Mouse (Mus musculus): ENCODE data around the gene Sgk1. TPM values are rescaled to one million over a fixed set of nuclear protein-coding genes. Genes with fewer than 3 reads are reported as not detected.

The Sgk1 gene
- polyA plus RNA-seq, 1 experiment, result 40.4 TPM

DNA sequence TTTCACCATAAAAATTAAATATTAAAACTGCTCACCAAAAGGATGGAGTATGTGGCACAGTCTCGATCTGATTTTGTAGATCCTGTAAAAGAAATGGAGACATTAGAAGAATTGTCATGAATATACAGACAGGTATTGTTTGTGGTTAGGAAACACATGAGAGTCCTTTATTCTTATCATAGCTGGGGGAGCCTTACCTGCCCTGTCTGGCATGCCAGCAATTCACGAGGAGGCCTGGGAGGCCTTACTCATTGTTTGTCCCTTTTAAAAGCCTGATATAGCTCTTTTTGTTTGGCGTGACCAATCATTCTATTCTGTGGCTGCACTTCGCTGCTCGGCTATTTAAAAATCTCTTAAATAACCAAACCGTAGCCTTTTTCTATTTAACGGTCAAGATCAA, 37.6 kb upstream of the Sgk1 start:
- Histone ChIP-seq H3K4me1 (ENCODE audit: control insufficient read depth, insufficient read depth, low read length) (no peaks in the 10 kb centered on the region; the same call in 1 of the 2 replicates), H3K27me3 (ENCODE audit: control insufficient read depth, insufficient read depth, low read length) (no peaks in the 10 kb centered on the region), H3K4me3 (replicated peaks; ENCODE audit: insufficient read depth, low read depth, low read length) (no peak overlapping the region), H3K27ac (ENCODE audit: insufficient read depth, low read length) (no peak overlapping the region)
- 57% methylated on average over 7 of the region's 7 CpGs for WGBS
- no peak for TF ChIP-seq POLR2A (IDR thresholded peaks at IDR 0.05; ENCODE audit: borderline replicate concordance, insufficient read depth, low read length)
- no peak for TF ChIP-seq CTCF (IDR thresholded peaks at IDR 0.05; ENCODE audit: borderline replicate concordance, insufficient read depth, low read depth, low read length)
- no peak for DNase-seq

GRCm38 (mm10) chr10:21845601-21846282, 36.2 kb upstream of the Sgk1 start:
- H3K4me3 ChIP-seq (replicated peaks; ENCODE audit: insufficient read depth, low read depth, low read length), result no peak overlapping the region
- H3K27ac ChIP-seq (ENCODE audit: insufficient read depth, low read length), result no peak overlapping the region
- no peaks in the 10 kb centered on the region for H3K27me3 ChIP-seq (ENCODE audit: control insufficient read depth, insufficient read depth, low read length)
- no peak for TF ChIP-seq CTCF (IDR thresholded peaks at IDR 0.05; ENCODE audit: borderline replicate concordance, insufficient read depth, low read depth, low read length)
- no peak for TF ChIP-seq POLR2A (IDR thresholded peaks at IDR 0.05; ENCODE audit: borderline replicate concordance, insufficient read depth, low read length)
- no peak for DNase-seq
- 79% methylated on average over 10 of the region's 10 CpGs for WGBS
- H3K4me1 ChIP-seq (ENCODE audit: control insufficient read depth, insufficient read depth, low read length), result no peaks in the 10 kb centered on the region; the same call in 1 of the 2 replicates

- TF ChIP-seq CTCF (IDR thresholded peaks at IDR 0.05; ENCODE audit: borderline replicate concordance, insufficient read depth, low read depth, low read length), result no peak
- no peak for TF ChIP-seq POLR2A (IDR thresholded peaks at IDR 0.05; ENCODE audit: borderline replicate concordance, insufficient read depth, low read length)
- DNase-seq, result no peak
- no peak overlapping the region for H3K4me3 ChIP-seq (replicated peaks; ENCODE audit: insufficient read depth, low read depth, low read length)
- H3K27me3 ChIP-seq (ENCODE audit: control insufficient read depth, insufficient read depth, low read length), result no peaks in the 10 kb centered on the region
- WGBS, result 90% methylated on average over 9 of the region's 9 CpGs
- no peak overlapping the region for H3K27ac ChIP-seq (ENCODE audit: insufficient read depth, low read length)
- H3K4me1 ChIP-seq (ENCODE audit: control insufficient read depth, insufficient read depth, low read length), result no peaks in the 10 kb centered on the region; the same call in 1 of the 2 replicates
These were observed 35.6 kb upstream of the Sgk1 start for GRCm38 (mm10) chr10:21846366-21846765.

GRCm38 (mm10) chr10:21847026-21847820, 34.8 kb upstream of the Sgk1 start:
- TF ChIP-seq CTCF (IDR thresholded peaks at IDR 0.05; ENCODE audit: borderline replicate concordance, insufficient read depth, low read depth, low read length) (no peak), POLR2A (IDR thresholded peaks at IDR 0.05; ENCODE audit: borderline replicate concordance, insufficient read depth, low read length) (no peak)
- WGBS, result 92% methylated on average over 11 of the region's 11 CpGs
- H3K4me3 ChIP-seq (replicated peaks; ENCODE audit: insufficient read depth, low read depth, low read length), result no peak overlapping the region
- H3K27ac ChIP-seq (ENCODE audit: insufficient read depth, low read length), result no peak overlapping the region
- no peaks in the 10 kb centered on the region; the same call in 1 of the 2 replicates for H3K4me1 ChIP-seq (ENCODE audit: control insufficient read depth, insufficient read depth, low read length)
- no peaks in the 10 kb centered on the region for H3K27me3 ChIP-seq (ENCODE audit: control insufficient read depth, insufficient read depth, low read length)
- DNase-seq, result no peak

DNA sequence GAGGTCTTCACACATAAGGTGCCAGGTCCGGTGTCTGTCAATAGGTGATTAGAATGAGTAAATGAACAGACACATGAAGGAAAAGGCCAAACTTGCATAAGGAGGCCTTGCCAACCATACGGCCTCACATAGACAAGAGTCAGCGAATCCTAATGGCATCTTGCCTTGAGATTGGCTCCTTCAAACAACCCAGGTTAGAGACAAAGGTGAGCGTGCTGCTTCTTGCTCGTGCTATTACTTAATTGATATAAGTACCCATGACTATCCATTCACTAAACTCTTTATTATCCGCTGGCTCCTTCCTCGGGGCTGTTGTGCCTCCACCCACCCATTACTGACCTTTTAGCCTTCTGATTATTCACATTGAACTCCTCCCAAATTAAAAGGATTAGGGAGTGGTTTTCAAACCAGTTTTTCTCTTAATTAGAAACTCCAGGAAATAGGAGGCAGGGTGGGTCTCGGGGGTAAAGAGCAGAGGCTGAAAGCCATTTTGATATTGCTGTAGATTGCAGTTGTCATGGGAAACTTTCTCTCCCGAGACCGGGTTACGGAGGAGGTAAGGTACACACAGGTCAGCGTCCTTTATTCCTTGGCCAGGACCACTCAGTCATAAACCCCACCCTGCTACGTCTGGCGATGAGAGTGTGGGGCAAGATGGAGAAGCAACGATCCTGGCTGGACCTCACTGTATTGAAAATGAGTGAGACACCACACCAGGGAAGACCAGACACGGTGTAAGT, 33.9 kb upstream of the Sgk1 start:
- no peak for TF ChIP-seq POLR2A (IDR thresholded peaks at IDR 0.05; ENCODE audit: borderline replicate concordance, insufficient read depth, low read length)
- no peak for TF ChIP-seq CTCF (IDR thresholded peaks at IDR 0.05; ENCODE audit: borderline replicate concordance, insufficient read depth, low read depth, low read length)
- H3K4me1 ChIP-seq (ENCODE audit: control insufficient read depth, insufficient read depth, low read length), result no peaks in the 10 kb centered on the region; the same call in 1 of the 2 replicates
- no peak overlapping the region for H3K27ac ChIP-seq (ENCODE audit: insufficient read depth, low read length)
- WGBS, result 86% methylated on average over 16 of the region's 16 CpGs
- H3K4me3 ChIP-seq (replicated peaks; ENCODE audit: insufficient read depth, low read depth, low read length), result no peak overlapping the region
- no peaks in the 10 kb centered on the region for H3K27me3 ChIP-seq (ENCODE audit: control insufficient read depth, insufficient read depth, low read length)
- DNase-seq, result no peak

- TF ChIP-seq POLR2A (IDR thresholded peaks at IDR 0.05; ENCODE audit: borderline replicate concordance, insufficient read depth, low read length) (no peak), CTCF (IDR thresholded peaks at IDR 0.05; ENCODE audit: borderline replicate concordance, insufficient read depth, low read depth, low read length) (no peak)
- no peak for DNase-seq
- H3K27ac ChIP-seq (ENCODE audit: insufficient read depth, low read length), result no peak overlapping the region
- WGBS, result 90% methylated on average over 8 of the region's 8 CpGs
- no peak overlapping the region for H3K4me3 ChIP-seq (replicated peaks; ENCODE audit: insufficient read depth, low read depth, low read length)
- no peaks in the 10 kb centered on the region; the same call in 1 of the 2 replicates for H3K4me1 ChIP-seq (ENCODE audit: control insufficient read depth, insufficient read depth, low read length)
- H3K27me3 ChIP-seq (ENCODE audit: control insufficient read depth, insufficient read depth, low read length), result no peaks in the 10 kb centered on the region
These were observed 32.7 kb upstream of the Sgk1 start for GRCm38 (mm10) chr10:21849251-21849650.

DNA sequence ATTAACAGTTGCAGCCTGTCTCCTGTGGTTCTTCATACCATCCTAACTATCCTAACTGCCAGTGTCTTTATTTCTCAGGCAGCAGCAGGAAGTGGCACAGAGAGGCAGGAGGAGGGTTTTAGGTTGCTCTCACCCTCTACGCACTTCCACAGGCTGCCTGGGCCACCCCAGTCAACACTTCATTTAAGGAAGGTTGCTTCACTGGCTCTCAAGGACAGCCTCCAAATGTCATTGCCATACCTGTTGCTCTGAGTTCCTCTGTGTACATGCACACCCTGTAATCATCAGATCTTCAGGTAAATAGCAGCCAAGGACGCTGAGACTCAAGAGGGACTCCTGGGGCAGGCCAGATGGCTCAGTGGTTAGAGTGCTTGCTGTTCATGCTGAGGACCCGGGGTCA, 31.7 kb upstream of the Sgk1 start:
- Histone ChIP-seq H3K4me1 (ENCODE audit: control insufficient read depth, insufficient read depth, low read length) (no peaks in the 10 kb centered on the region; the same call in 1 of the 2 replicates), H3K4me3 (replicated peaks; ENCODE audit: insufficient read depth, low read depth, low read length) (no peak overlapping the region), H3K27ac (ENCODE audit: insufficient read depth, low read length) (no peak overlapping the region), H3K27me3 (ENCODE audit: control insufficient read depth, insufficient read depth, low read length) (no peaks in the 10 kb centered on the region)
- TF ChIP-seq CTCF (IDR thresholded peaks at IDR 0.05; ENCODE audit: borderline replicate concordance, insufficient read depth, low read depth, low read length) (no peak), POLR2A (IDR thresholded peaks at IDR 0.05; ENCODE audit: borderline replicate concordance, insufficient read depth, low read length) (no peak)
- no peak for DNase-seq
- 83% methylated on average over 3 of the region's 3 CpGs for WGBS
